Mouse (Mus musculus) brown adipose tissue, adult 24 weeks (tissue): ENCODE measurements around the gene Spef2. TPM values are rescaled to one million over a fixed set of nuclear protein-coding genes. Genes with fewer than 3 reads are reported as not detected.
"Not testable (repeated sequence)": the region's sequence is repeated elsewhere in the genome, so short reads cannot be mapped to it uniquely, and the experiment has no call there.

Experiments
- H3K27ac ChIP-seq: fragments of 200-500 bp; replicated peaks from 2 replicates; pipeline ENCODE4 v1.5.1; 2012; ENCODE audit warnings: low read depth, mild to moderate bottlenecking, low read length
- H3K4me1 ChIP-seq: fragments of 200-500 bp; 2 replicates; pipeline ENCODE4 v1.6.1; 2012; ENCODE audit warnings: low read length, mixed read lengths; ENCODE audit not compliant: control insufficient read depth, insufficient read depth, insufficient read length
- H3K4me3 ChIP-seq: fragments of 200-500 bp; 2 replicates; pipeline ENCODE4 v1.5.1; 2012; ENCODE audit warnings: low read depth, mild to moderate bottlenecking, low read length, moderate library complexity; ENCODE audit not compliant: insufficient read depth
- polyA plus RNA-seq: library from polyadenylated mRNA; stranded (reverse); fragments of >200 nt; gene quantifications from 2 replicates; pipeline ENCODE4 v1.2.4, GENCODE M21; 2012; ENCODE audit not compliant: missing spikeins, insufficient read depth, insufficient read length

The Spef2 gene
- polyA plus RNA-seq, result not detected in 2 replicates

GRCm38 (mm10) chr15:9748359-9749102 lies at the start of gene Spef2:
Gene Spef2, minus strand, starts transcription at chr15:9748868.
- Histone ChIP-seq H3K4me1 (no peaks in the 10 kb centered on the region), H3K4me3 (peak within 1 kb of the TSS; percentile 32; the same call in 1 of the 2 replicates), H3K27ac (no peak within 1 kb of the TSS)

DNA sequence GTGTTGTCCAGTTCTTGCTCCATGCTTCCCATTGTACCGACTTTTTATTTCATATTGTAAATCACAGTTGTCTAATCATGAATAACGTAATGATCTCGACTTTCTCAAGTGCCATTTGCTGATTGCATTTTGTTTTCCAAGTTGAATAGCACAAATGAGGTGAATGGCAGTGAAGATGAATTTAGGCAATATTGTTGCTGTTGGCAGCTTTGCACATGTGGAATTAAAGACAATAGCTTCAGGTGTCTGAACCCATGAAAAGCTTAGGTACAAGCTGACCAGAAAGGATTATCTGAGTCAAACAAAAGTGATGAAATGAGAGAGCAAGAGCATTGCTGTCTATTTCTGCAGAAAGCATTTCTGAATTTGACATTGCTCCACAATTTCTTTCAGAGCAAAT lies 45.5 kb upstream of the Spef2 start:
- Histone ChIP-seq H3K4me1 (no peaks in the 10 kb centered on the region), H3K27ac (no peak overlapping the region), H3K4me3 (no peak overlapping the region)

GRCm38 (mm10) chr15:9788245-9789030 lies 39.8 kb upstream of the Spef2 start:
- no peak overlapping the region for H3K4me3 ChIP-seq
- H3K4me1 ChIP-seq, result no peaks in the 10 kb centered on the region
- no peak overlapping the region for H3K27ac ChIP-seq

- H3K4me3 ChIP-seq, H3K4me1 ChIP-seq, H3K27ac ChIP-seq: not testable (repeated sequence)
Measured at GRCm38 (mm10) chr15:9774222-9775142, 25.8 kb upstream of the Spef2 start.

- no peak overlapping the region for H3K27ac ChIP-seq
- H3K4me1 ChIP-seq, result no peaks in the 10 kb centered on the region
- no peak overlapping the region for H3K4me3 ChIP-seq
Measured at GRCm38 (mm10) chr15:9768184-9768918, 19.7 kb upstream of the Spef2 start.

DNA sequence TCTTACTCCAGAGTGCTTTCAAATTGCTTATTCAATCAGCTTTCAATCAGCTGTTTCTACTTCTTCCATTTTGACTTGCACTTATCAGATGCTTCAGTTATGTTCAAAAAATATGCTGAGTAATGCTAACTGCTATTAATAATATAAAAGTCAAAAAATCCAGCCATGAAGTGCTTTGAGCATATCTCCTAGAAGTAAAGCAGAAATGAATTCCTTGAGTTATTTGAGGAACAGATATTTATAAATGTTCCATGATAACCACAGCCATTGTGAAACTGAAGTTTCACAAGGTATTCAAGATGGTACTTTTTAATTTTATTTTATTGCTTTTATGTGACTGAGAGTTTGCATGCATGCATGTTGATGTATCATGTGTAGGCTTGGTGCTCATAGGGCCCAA lies 18.4 kb upstream of the Spef2 start:
- Histone ChIP-seq H3K4me1 (no peaks in the 10 kb centered on the region), H3K27ac (no peak overlapping the region), H3K4me3 (no peak overlapping the region)

- Histone ChIP-seq H3K27ac (no peak overlapping the region), H3K4me3 (no peak overlapping the region), H3K4me1 (no peaks in the 10 kb centered on the region)
Measured at GRCm38 (mm10) chr15:9750966-9751365, 2.3 kb upstream of the Spef2 start.

DNA sequence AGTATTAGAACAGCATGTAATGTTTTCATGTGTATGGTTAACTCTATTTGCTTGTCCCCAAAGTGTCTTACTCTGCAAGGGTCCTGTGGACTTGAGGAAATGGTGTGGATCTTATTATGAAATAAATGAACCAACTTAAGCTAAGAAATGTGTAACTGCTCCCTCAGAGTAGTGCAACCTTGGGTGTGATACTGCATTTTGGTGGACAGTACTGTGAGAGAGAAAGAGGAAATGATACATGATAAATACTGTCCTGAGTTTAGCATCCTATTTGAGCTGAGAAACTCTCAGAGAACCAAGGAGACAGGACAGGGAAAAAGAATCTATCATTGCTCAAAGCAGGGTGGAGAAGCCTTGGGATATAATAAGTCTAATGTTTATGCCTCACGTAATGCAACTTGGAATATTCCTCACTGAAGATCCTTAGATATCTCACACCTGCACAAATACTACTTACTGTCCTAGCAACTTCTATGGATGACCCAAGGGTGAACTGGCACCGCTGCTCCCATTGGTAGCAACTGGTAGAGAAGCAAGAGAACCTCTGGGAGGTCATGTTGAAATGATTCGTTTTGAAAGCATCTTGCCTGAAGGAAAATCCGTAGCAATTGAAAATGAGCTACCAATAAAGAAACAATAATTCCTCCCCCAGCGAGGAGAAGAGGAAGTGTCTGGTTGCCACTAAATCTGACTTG lies 1.1 kb downstream of the Spef2 start:
- H3K4me1 ChIP-seq, result no peaks in the 10 kb centered on the region
- no peak overlapping the region for H3K27ac ChIP-seq
- H3K4me3 ChIP-seq, result no peak overlapping the region

GRCm38 (mm10) chr15:9742172-9742571 lies 6.5 kb downstream of the Spef2 start:
- no peaks in the 10 kb centered on the region for H3K4me1 ChIP-seq
- no peak overlapping the region for H3K27ac ChIP-seq
- H3K4me3 ChIP-seq, result no peak overlapping the region

DNA sequence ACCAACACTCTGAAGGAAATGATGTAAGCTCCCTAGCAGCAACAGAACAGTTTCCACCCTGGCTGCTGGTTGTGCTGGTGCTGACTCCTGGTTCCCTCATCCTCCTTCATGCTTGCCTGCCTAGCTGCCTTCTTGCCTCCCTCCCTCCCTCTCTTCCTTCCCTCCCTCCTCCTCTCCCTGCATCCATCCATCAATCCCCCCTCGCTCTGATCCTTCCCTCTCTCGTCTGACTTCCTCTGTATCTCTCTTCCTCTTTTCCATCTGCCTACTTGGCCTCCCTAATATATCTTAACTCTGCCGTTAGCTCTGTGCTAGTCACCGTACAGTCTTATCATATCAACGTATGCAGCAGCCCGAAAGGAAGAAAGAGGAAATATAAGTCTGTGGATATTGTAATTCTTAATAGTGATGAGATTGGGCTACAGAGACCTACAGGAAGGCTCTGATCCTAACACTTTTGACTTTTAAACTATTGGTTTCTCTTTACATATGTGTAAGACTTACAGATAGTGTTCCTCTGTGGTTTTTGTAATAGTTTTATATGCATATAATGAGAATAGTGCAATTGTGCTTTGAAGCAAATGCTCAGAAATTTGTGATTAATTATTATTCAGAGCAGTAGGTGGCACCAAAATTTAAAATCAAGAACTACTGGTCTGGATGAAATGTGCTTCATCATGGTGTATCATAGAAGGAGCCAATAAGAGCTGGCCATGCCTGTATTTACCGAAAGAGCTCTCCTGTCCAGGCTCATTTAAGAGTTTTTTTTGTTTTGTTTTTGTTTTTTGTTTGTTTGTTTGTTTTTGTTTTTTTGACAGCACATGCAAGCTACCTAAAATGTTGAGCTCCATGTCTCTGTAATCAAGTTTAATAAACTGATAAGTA lies 33.9 kb downstream of the Spef2 start:
- H3K27ac ChIP-seq, result no peak overlapping the region
- no peak overlapping the region for H3K4me3 ChIP-seq
- H3K4me1 ChIP-seq, result no peaks in the 10 kb centered on the region

- no peak overlapping the region for H3K4me3 ChIP-seq
- H3K4me1 ChIP-seq, result no peaks in the 10 kb centered on the region
- no peak overlapping the region for H3K27ac ChIP-seq
Measured at GRCm38 (mm10) chr15:9713707-9714106, 35.0 kb downstream of the Spef2 start.

DNA sequence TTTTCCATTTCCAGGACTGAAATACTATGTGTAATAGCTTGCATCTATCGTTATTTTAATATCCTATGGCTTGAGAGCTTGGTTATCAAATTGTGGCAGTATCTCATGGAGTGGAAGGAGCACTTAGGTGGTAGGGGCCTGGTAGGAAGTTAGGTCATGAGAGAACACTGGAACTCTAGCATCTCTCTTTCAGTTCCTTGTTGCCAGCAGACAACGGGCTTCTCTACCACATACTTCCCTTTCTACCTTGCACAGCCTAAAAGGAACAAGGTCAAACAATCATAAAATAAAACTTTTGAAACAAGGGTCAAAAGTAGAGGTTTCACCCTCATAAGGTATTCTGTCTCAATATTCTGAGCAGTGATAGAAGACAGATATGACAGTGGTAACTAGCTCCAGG lies 38.3 kb downstream of the Spef2 start:
- no peaks in the 10 kb centered on the region for H3K4me1 ChIP-seq
- no peak overlapping the region for H3K4me3 ChIP-seq
- H3K27ac ChIP-seq, result no peak overlapping the region

DNA sequence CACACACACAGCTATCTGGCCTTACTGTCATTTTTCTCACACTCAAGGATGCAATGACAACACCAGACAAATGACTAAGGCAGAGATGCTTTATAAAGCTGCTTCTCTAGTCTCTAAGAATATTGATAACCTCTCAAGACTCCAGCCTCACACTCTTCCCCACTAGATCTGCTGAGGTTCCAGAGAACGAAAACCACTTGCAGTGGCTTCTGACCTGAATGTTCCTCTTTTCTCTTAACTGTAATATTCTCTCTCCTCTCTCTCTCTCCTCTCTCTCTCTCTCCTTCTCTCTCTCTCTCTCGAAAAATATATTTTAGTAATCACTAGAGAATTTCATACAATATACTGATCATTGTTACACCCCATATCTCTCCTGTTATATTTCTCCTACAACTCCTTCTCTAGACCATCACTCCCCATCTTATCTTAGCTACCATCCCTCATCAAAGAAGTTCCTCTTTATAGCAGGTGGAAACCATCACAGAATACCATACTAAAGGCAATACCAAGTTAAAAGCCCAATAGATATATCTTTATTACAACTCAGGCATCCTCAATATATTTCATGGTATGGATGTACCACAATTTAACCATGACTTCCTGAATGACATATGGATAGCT lies 42.7 kb downstream of the Spef2 start:
- no peak overlapping the region for H3K27ac ChIP-seq
- H3K4me1 ChIP-seq, result no peaks in the 10 kb centered on the region
- H3K4me3 ChIP-seq, result no peak overlapping the region
